Mouse (Mus musculus) E14TG2a.4 (cell line): ENCODE results near the gene Runx2.

ENCODE experiments used
- CTCF ChIP-seq: conservative IDR thresholded peaks from 2 replicates; pipeline ENCODE4 v1.5.1; 2014; ENCODE audit warnings: low read length
- NANOG ChIP-seq: IDR thresholded peaks from 2 replicates; pipeline ENCODE4 v1.6.1; 2014; ENCODE audit warnings: borderline replicate concordance, low read length, mixed read lengths
- POU5F1 ChIP-seq: IDR thresholded peaks from 2 replicates; pipeline ENCODE4 v1.6.1; 2014; ENCODE audit warnings: low read length, borderline replicate concordance

DNA sequence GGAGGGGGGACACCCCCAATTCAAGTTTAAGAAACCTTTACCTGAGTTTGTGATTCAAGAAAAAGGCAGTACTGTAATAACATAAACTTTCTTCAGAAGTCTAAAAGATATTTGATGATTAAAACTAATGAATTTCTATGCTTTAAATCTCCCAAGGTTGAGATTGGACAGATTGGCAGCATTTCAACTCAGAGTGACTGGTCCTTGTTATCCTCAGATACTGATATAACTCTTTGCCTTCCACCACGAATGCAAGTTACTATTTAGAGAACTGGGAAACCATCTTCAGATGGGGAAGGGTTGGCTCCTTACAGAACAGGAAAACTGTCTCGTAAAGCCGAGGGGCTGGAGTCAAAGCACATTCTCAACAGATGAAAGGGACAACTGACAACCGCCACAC, 172.5 kb downstream of the Runx2 start:
- TF ChIP-seq CTCF (no peak), POU5F1 (no peak), NANOG (no peak)
